Comparison of ENCODE assay signal across 23 mouse cellular contexts in the genomic region with DNA sequence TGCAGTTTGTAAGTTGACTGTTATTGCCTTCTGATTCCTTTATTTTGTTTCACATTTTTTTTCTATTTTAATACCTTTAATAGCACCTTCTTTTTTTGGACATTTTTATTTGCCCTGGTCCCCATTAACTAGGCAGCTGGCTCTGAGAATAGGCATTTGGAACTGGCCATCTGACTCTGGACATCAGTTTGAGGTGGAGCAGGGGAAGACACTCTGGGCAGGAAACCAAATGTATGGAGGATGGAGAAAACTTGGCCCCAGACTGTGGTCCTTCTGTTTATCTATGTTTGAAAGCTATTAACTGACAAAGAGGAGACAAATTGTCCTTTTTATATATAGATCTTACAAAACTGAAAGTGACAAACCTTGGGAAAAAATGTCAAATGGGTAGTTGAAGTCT. TPM values are rescaled to one million over a fixed set of nuclear protein-coding genes. Genes with fewer than 3 reads are reported as not detected.
DNase-seq lines count a peak whose midpoint lies in the region; ATAC-seq and TF ChIP-seq lines count a peak whose summit lies in the region.
"Had no signal": no experiment of that assay in that cellular context is flagged by ENCODE, and none has a peak within 500 bp of the region (broad histone marks: within the 10 kb centered on the region; RNA-seq: fewer than 3 reads in every experiment).

No protein-coding gene starts in this region.

- no peaks in the 10 kb centered on the region for H3K27me3 ChIP-seq in lung, embryonic 14.5 days (ENCODE audit: insufficient read depth, low read length)
- H3K27me3 ChIP-seq in midbrain, embryonic 11.5 days (ENCODE audit: control insufficient read depth, insufficient read depth, low read length), result no peaks in the 10 kb centered on the region
- H3K27me3 ChIP-seq: embryonic facial prominence, embryonic 13.5 days; forebrain, embryonic 15.5 days; heart, embryonic 12.5 days; heart, embryonic 15.5 days; intestine, embryonic 15.5 days had no signal

- no peak overlapping the region for H3K9ac ChIP-seq in lung, embryonic 14.5 days
- no peak overlapping the region for H3K9ac ChIP-seq in midbrain, embryonic 11.5 days (ENCODE audit: low read length)
- H3K9ac ChIP-seq: embryonic facial prominence, embryonic 13.5 days; forebrain, embryonic 12.5 days; forebrain, embryonic 15.5 days; heart, embryonic 12.5 days; heart, embryonic 15.5 days; hindbrain, embryonic 13.5 days; intestine, embryonic 15.5 days had no signal

- H3K4me2 ChIP-seq in lung, embryonic 14.5 days, result no peak overlapping the region
- no peak overlapping the region for H3K4me2 ChIP-seq in midbrain, embryonic 11.5 days
- H3K4me2 ChIP-seq: embryonic facial prominence, embryonic 13.5 days; forebrain, embryonic 12.5 days; forebrain, embryonic 15.5 days; heart, embryonic 12.5 days; heart, embryonic 15.5 days; hindbrain, embryonic 13.5 days; intestine, embryonic 15.5 days had no signal

- H3K36me3 ChIP-seq in lung, embryonic 14.5 days (ENCODE audit: insufficient read depth), result no peaks in the 10 kb centered on the region
- H3K36me3 ChIP-seq in midbrain, embryonic 11.5 days (ENCODE audit: control insufficient read depth, insufficient read depth, low read length), result no peaks in the 10 kb centered on the region
- H3K36me3 ChIP-seq: embryonic facial prominence, embryonic 10.5 days; embryonic facial prominence, embryonic 13.5 days; forebrain, embryonic 12.5 days; forebrain, embryonic 15.5 days; heart, embryonic 12.5 days; heart, embryonic 15.5 days; hindbrain, embryonic 10.5 days; hindbrain, embryonic 13.5 days; intestine, embryonic 15.5 days had no signal

- H3K4me1 ChIP-seq in lung, embryonic 14.5 days (ENCODE audit: insufficient read depth), result peaks cover 16% of the 10 kb centered on the region
- H3K4me1 ChIP-seq in midbrain, embryonic 11.5 days (ENCODE audit: control insufficient read depth, insufficient read depth, low read length), result peaks cover 3% of the 10 kb centered on the region
- H3K4me1 ChIP-seq: forebrain, embryonic 15.5 days had no signal

- no peaks in the 10 kb centered on the region for H3K9me3 ChIP-seq in lung, embryonic 14.5 days (ENCODE audit: low read depth, low read length)
- H3K9me3 ChIP-seq in midbrain, embryonic 11.5 days (ENCODE audit: control insufficient read depth, low read length), result no peaks in the 10 kb centered on the region
- H3K9me3 ChIP-seq: embryonic facial prominence, embryonic 10.5 days; embryonic facial prominence, embryonic 13.5 days; forebrain, embryonic 12.5 days; forebrain, embryonic 15.5 days; heart, embryonic 12.5 days; heart, embryonic 15.5 days; hindbrain, embryonic 10.5 days; hindbrain, embryonic 13.5 days; intestine, embryonic 15.5 days had no signal

- H3K27ac ChIP-seq in lung, embryonic 14.5 days (ENCODE audit: low read depth), result no peak overlapping the region
- H3K27ac ChIP-seq in midbrain, embryonic 11.5 days (ENCODE audit: low read depth, low read length), result no peak overlapping the region
- H3K27ac ChIP-seq: embryonic facial prominence, embryonic 10.5 days; embryonic facial prominence, embryonic 13.5 days; forebrain, embryonic 12.5 days; forebrain, embryonic 15.5 days; heart, embryonic 15.5 days; hindbrain, embryonic 10.5 days; hindbrain, embryonic 13.5 days; intestine, embryonic 15.5 days had no signal

- TF ChIP-seq CTCF in lung, embryonic 14.5 days (IDR thresholded peaks at IDR 0.05; ENCODE audit: low read depth), result no peak

- peak; percentile 40 for DNase-seq in cerebellum, adult 11-12 months
- no peak for DNase-seq in cerebellum, postnatal 4 days (ENCODE audit: low spot score in 2 of 2)
- peak; percentile 50 for DNase-seq in lung, embryonic 14.5 days
- no peak for DNase-seq in lung, adult 18-20 months
- peak; percentile 10 to 25 for DNase-seq in cerebellum, postnatal 25 days
- DNase-seq in midbrain, embryonic 11.5 days (ENCODE audit: low spot score, missing footprints), result no peak
- DNase-seq: embryo, embryonic 11 days; gastrocnemius, postnatal 25 days; heart, adult 18-20 months; heart, postnatal 10 days; heart, postnatal 36 days; kidney, adult 11 months had no signal

- ATAC-seq in lung, embryonic 14.5 days (ENCODE audit: insufficient read depth), result no peak
- ATAC-seq in midbrain, embryonic 11.5 days (ENCODE audit: low FRiP score), result no peak
- ATAC-seq: forebrain, embryonic 15.5 days; hindbrain, embryonic 16.5 days; intestine, embryonic 15.5 days had no signal

- H3K4me3 ChIP-seq in lung, embryonic 14.5 days (ENCODE audit: low read depth, low read length), result no peak overlapping the region
- H3K4me3 ChIP-seq in midbrain, embryonic 11.5 days (ENCODE audit: low read depth, low read length), result no peak overlapping the region
- H3K4me3 ChIP-seq: embryonic facial prominence, embryonic 10.5 days; embryonic facial prominence, embryonic 13.5 days; erythroblast, embryonic 14.5 days; forebrain, embryonic 12.5 days; forebrain, embryonic 15.5 days; heart, embryonic 12.5 days; heart, embryonic 15.5 days; hindbrain, embryonic 10.5 days; hindbrain, embryonic 13.5 days; intestine, embryonic 15.5 days had no signal

RNA-seq across cellular contexts. Expression of gene Csrp2, which starts 36.9 kb away (rescaled TPM):
- 154 and 172 TPM in 2 replicates for polyA plus RNA-seq in lung, embryonic 14.5 days (2014; fragmentation: Nextera tagmentation; extraction: Ambion mirVana)
- 165 and 166 TPM in 2 replicates for polyA plus RNA-seq in midbrain, embryonic 11.5 days (2014; fragmentation: Nextera tagmentation; extraction: Ambion mirVana)

Comparison
In these comparisons a context has a peak if more than half of its experiments do, and no peak if none do; other contexts are left out.
1. DNase-seq: peak in cerebellum, adult 11-12 months (single experiment), lung, embryonic 14.5 days (single experiment) and cerebellum, postnatal 25 days (2 of 2); none in cerebellum, postnatal 4 days (0 of 2), lung, adult 18-20 months (0 of 2) and midbrain, embryonic 11.5 days (single experiment).